ENCODE assay signal across 8 mouse cellular contexts in the genomic region with DNA sequence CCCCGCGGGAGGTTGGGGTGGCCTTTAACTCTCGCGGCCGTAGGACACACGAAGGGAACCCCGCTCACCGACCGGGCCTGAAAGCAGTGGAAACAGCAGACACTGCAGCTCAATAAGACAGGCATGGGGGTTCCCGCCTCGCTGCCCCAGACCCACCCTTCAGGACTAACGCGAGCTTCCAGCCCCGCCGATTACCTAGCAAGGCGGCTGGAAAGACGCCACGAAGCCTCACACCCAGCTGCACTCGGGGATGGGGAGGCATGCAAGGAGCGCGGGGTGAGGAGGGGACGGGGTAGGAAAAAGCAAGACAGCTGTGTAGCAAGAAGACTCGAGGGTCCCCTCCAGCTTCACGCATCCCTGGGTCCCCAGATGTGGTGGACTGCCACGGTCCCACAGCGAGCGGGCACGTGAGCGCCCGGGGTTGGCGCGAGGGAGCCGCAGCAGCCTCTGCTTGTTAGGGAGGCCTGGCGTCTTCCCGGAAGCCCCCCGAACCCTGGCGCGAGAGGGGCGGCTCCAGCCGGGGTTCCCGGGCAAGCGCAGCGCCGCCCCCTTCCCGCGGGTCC. TPM values are rescaled to one million over a fixed set of nuclear protein-coding genes. Genes with fewer than 3 reads are reported as not detected.
DNase-seq lines count a peak whose midpoint lies in the region; ATAC-seq and TF ChIP-seq lines count a peak whose summit lies in the region.

No protein-coding gene starts in this region.

- H3K4me3 ChIP-seq in E14TG2a.4 (replicated peaks; ENCODE audit: low read length) = peak overlapping the region; percentile 78
- H3K4me3 ChIP-seq in heart, embryonic 15.5 days = peak overlapping the region; percentile 73
- peak overlapping the region; percentile 78 for H3K4me3 ChIP-seq in limb, embryonic 14.5 days (replicated peaks; ENCODE audit: low read length)
- peak overlapping the region; percentile 78 for H3K4me3 ChIP-seq in neural tube, embryonic 15.5 days (replicated peaks)

- TF ChIP-seq POLR2A in limb, embryonic 14.5 days (IDR thresholded peaks at IDR 0.05; ENCODE audit: borderline replicate concordance, extremely low read depth, insufficient read depth, insufficient read length) = 0 out of 2 replicates have a peak, but pooled peaks have one; percentile 48

- H3K9me3 ChIP-seq in E14TG2a.4 (ENCODE audit: low read length) = 0 out of 2 replicates have a peak, but pooled peaks cover 4% of the 10 kb centered on the region
- no peaks in the 10 kb centered on the region for H3K9me3 ChIP-seq in heart, embryonic 15.5 days (replicated peaks)
- H3K9me3 ChIP-seq in limb, embryonic 14.5 days (ENCODE audit: control insufficient read depth, low read length) = no peaks in the 10 kb centered on the region
- H3K9me3 ChIP-seq in neural tube, embryonic 15.5 days (replicated peaks) = no peaks in the 10 kb centered on the region

- peaks cover 74% of the 10 kb centered on the region for H3K27me3 ChIP-seq in E14TG2a.4 (ENCODE audit: insufficient read depth, low read length)
- H3K27me3 ChIP-seq in heart, embryonic 15.5 days = no peaks in the 10 kb centered on the region
- no peaks in the 10 kb centered on the region for H3K27me3 ChIP-seq in limb, embryonic 14.5 days (ENCODE audit: control insufficient read depth, insufficient read depth, low read length)
- H3K27me3 ChIP-seq in neural tube, embryonic 15.5 days (replicated peaks) = no peaks in the 10 kb centered on the region

- H3K27ac ChIP-seq in heart, embryonic 15.5 days = peak overlapping the region; percentile 92
- peak overlapping the region; percentile 93 for H3K27ac ChIP-seq in limb, embryonic 14.5 days (replicated peaks; ENCODE audit: low read depth, low read length)
- peak overlapping the region; percentile 97 for H3K27ac ChIP-seq in neural tube, embryonic 15.5 days (replicated peaks)

- H3K4me2 ChIP-seq in heart, embryonic 15.5 days = peak overlapping the region; percentile 97
- H3K4me2 ChIP-seq in limb, embryonic 14.5 days (replicated peaks; ENCODE audit: low read depth, low read length, severe bottlenecking) = peak overlapping the region; percentile 94
- H3K4me2 ChIP-seq in neural tube, embryonic 15.5 days = peak overlapping the region; percentile 83

- peak; percentile 51 for ATAC-seq in heart, embryonic 15.5 days (replicated peaks; ENCODE audit: insufficient number of reproducible peaks, insufficient read depth, low FRiP score, low read depth)
- peak; percentile 76 for ATAC-seq in limb, embryonic 14.5 days (ENCODE audit: low FRiP score, low read depth)
- ATAC-seq in neural tube, embryonic 15.5 days (ENCODE audit: low FRiP score) = peak; percentile 77

- WGBS in heart, embryonic 15.5 days = under 1% methylated on average over 46 of the region's 46 CpGs
- under 1% methylated on average over 45 of the region's 46 CpGs for WGBS in limb, embryonic 14.5 days
- WGBS in neural tube, embryonic 15.5 days = under 1% methylated on average over 46 of the region's 46 CpGs

- intact Hi-C loops in left cerebral cortex, postnatal 25 days (cut with DNase I) = no loop called here

- DNase-seq in kidney, adult 18-20 months = peak; percentile 11
- no peak for DNase-seq in kidney, adult 11 months
- DNase-seq in cerebellum, postnatal 25 days = peak; percentile 28 to 36
- peak; percentile 55 for DNase-seq in limb, embryonic 14.5 days (ENCODE audit: low spot score)
- no peak for DNase-seq in left cerebral cortex, postnatal 25 days (ENCODE audit: low spot score in 2 of 2)

- TF ChIP-seq CTCF in E14TG2a.4 (conservative IDR thresholded peaks at IDR 0.05; ENCODE audit: low read length) = no peak

- no peaks in the 10 kb centered on the region for H3K36me3 ChIP-seq in E14TG2a.4 (ENCODE audit: insufficient read depth, low read length)
- peaks cover 9% of the 10 kb centered on the region; the same call in 1 of the 2 replicates for H3K36me3 ChIP-seq in heart, embryonic 15.5 days
- peaks cover 16% of the 10 kb centered on the region for H3K36me3 ChIP-seq in limb, embryonic 14.5 days (ENCODE audit: control insufficient read depth, insufficient read depth, low read length)
- peaks cover 17% of the 10 kb centered on the region for H3K36me3 ChIP-seq in neural tube, embryonic 15.5 days

- peaks cover 22% of the 10 kb centered on the region for H3K4me1 ChIP-seq in E14TG2a.4 (replicated peaks; ENCODE audit: low read depth, low read length)
- H3K4me1 ChIP-seq in heart, embryonic 15.5 days (replicated peaks) = peaks cover 44% of the 10 kb centered on the region
- H3K4me1 ChIP-seq in limb, embryonic 14.5 days (ENCODE audit: control insufficient read depth, insufficient read depth, low read length) = peaks cover 14% of the 10 kb centered on the region
- H3K4me1 ChIP-seq in neural tube, embryonic 15.5 days = peaks cover 40% of the 10 kb centered on the region

- peak overlapping the region; percentile 76 for H3K9ac ChIP-seq in heart, embryonic 15.5 days
- H3K9ac ChIP-seq in limb, embryonic 14.5 days (ENCODE audit: low read depth, low read length, severe bottlenecking) = peak overlapping the region; percentile 86
- peak overlapping the region; percentile 96 for H3K9ac ChIP-seq in neural tube, embryonic 15.5 days (replicated peaks)

RNA-seq across cellular contexts. Expression of gene Vash2, which starts 0.5 kb away (rescaled TPM):
- polyA plus RNA-seq in heart, embryonic 15.5 days (2015; fragmentation: Nextera tagmentation; extraction: Ambion mirVana) = 44.5 and 45.9 TPM in 2 replicates
- polyA plus RNA-seq in limb, embryonic 14.5 days (2012; rRNA removed) = 39.7 and 40.1 TPM in 2 replicates
- polyA plus RNA-seq in limb, embryonic 14.5 days (2014; fragmentation: Nextera tagmentation; extraction: Ambion mirVana) = 64.7 and 66.9 TPM in 2 replicates
- 73.4 and 86.4 TPM in 2 replicates for polyA plus RNA-seq in neural tube, embryonic 15.5 days (2015; fragmentation: Nextera tagmentation; extraction: Ambion mirVana)
- total RNA-seq in left cerebral cortex, postnatal 25 days (2021) = 1 to 10 TPM; 1.8 to 1.9 TPM

RNA-seq across cellular contexts. Expression of gene Flvcr1, which starts 47.4 kb away (rescaled TPM):
- 2.6 and 3.4 TPM in 2 replicates for polyA plus RNA-seq in heart, embryonic 15.5 days (2015; fragmentation: Nextera tagmentation; extraction: Ambion mirVana)
- polyA plus RNA-seq in limb, embryonic 14.5 days (2012; rRNA removed) = 15.0 and 18.3 TPM in 2 replicates
- polyA plus RNA-seq in limb, embryonic 14.5 days (2014; fragmentation: Nextera tagmentation; extraction: Ambion mirVana) = 7.6 and 7.8 TPM in 2 replicates
- polyA plus RNA-seq in neural tube, embryonic 15.5 days (2015; fragmentation: Nextera tagmentation; extraction: Ambion mirVana) = 7.5 and 8.1 TPM in 2 replicates
- total RNA-seq in left cerebral cortex, postnatal 25 days (2021) = 10 to 100 TPM; 13.0 to 15.3 TPM

RNA-seq across cellular contexts. Expression of gene Angel2, which starts 53.7 kb away (rescaled TPM):
- polyA plus RNA-seq in heart, embryonic 15.5 days (2015; fragmentation: Nextera tagmentation; extraction: Ambion mirVana) = 29.3 and 30.1 TPM in 2 replicates
- 47.2 and 48.8 TPM in 2 replicates for polyA plus RNA-seq in limb, embryonic 14.5 days (2012; rRNA removed)
- polyA plus RNA-seq in limb, embryonic 14.5 days (2014; fragmentation: Nextera tagmentation; extraction: Ambion mirVana) = 44.9 and 47.6 TPM in 2 replicates
- 37.4 and 42.2 TPM in 2 replicates for polyA plus RNA-seq in neural tube, embryonic 15.5 days (2015; fragmentation: Nextera tagmentation; extraction: Ambion mirVana)
- total RNA-seq in left cerebral cortex, postnatal 25 days (2021) = 10 to 100 TPM; 59.7 to 63.6 TPM

RNA-seq across cellular contexts. Expression of gene Spata45, which starts 57.8 kb away (rescaled TPM):
- not detected in 2 replicates for polyA plus RNA-seq in heart, embryonic 15.5 days (2015; fragmentation: Nextera tagmentation; extraction: Ambion mirVana)
- polyA plus RNA-seq in limb, embryonic 14.5 days (2012; rRNA removed) = not detected in 2 replicates
- not detected in 2 replicates for polyA plus RNA-seq in limb, embryonic 14.5 days (2014; fragmentation: Nextera tagmentation; extraction: Ambion mirVana)
- not detected in 2 replicates for polyA plus RNA-seq in neural tube, embryonic 15.5 days (2015; fragmentation: Nextera tagmentation; extraction: Ambion mirVana)
- not detected for total RNA-seq in left cerebral cortex, postnatal 25 days (2021)

Comparison
In these comparisons a context has a peak if more than half of its experiments do, and no peak if none do; other contexts are left out.
1. DNase-seq: peak in kidney, adult 18-20 months (single experiment), cerebellum, postnatal 25 days (2 of 2) and limb, embryonic 14.5 days (single experiment); none in kidney, adult 11 months (single experiment) and left cerebral cortex, postnatal 25 days (0 of 2).
2. Peak in every context shown above with its lines, with median percentiles within 50 percentile points of each other: H3K4me3 ChIP-seq, ATAC-seq, H3K27ac ChIP-seq, H3K4me2 ChIP-seq and H3K9ac ChIP-seq.